Mouse (Mus musculus) retina, postnatal 7 days (tissue): ENCODE measurements at regions not wholly inside any gene's neighbourhood (a gene's known extent, or its start where the extent isn't known, plus 50 kb on each side); places are given as distances from the start of the nearest gene placed in this dataset.

Source experiments
- DNase-seq: peaks from one replicate; pipeline ENCODE4 v3.0.0-alpha.2; 2012; ENCODE audit warnings: low read depth, low spot score

DNA sequence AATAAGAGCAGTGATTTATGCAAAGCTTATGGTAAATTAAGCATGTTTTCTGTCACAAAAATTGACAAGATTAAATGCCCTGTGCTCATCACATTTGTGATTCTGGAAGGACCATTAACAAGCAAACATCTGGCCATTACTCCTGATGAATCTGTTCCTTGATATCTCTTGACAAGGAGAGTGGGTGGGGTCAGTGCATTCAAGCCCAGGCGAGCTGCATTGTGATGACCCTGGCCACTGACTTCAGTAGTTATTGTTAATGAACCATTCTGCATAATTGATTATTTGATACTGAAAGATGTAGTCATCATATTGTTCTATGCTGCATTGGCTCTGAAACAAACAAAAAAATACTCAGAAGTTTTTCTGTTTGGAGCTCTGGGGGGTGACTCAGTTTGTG is 115.4 kb upstream of the Prmt6 start:
- no peak for DNase-seq

DNA sequence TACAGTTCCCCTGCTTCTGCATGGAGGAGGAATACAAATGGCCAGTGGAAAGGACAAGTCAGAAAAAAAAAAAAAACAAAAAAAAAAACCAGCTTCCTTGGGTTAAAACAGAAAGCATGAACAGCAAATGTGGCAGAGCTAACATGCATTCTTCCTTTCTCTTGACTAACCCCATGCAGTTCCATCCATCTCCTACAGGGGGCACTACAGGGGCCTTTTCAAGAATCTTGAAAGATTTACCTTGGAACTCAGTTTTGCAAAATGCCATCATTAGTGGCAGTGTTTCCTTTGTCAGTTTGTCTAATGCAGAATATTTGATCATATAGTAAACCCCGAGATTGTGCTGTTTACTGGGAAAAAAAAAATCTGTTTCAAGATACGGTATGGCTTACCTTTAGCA is 111.1 kb upstream of the Prmt6 start:
- DNase-seq: no peak

DNA sequence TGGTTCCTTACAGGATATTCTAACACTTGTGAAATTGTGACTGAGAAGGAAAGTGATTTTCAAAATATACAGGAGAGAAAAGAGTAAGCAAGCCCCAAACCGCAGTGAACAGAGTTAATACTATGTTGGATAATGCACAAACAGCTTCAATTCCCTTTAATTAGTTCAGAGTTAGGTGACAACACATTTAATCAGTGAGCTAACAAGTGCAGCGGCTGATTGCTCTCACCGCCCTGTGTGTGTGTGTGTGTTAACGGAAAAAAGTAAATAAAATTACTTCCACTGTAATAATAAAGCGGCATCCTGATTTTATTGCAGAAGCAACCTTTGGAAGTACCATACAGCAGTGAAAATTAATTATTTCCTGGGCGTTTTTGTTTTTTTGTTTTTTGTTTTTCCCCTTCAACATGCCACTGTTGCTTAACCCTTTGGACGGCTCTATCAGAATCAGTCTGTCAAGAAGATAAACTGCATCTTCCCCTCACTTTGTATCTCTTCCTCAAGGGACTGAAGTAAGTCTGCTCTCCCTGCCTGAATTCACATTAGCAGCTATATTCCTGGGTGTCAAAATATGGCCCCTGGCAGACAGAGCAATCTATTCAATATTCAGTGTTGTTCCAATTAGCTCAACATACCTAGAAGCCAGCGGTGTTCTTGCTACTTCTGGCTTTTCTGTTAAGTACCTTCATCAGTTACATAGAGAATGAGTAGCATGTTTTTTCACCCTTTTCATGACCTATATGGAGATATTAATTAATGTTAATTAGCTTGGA is 106.2 kb upstream of the Prmt6 start:
- no peak for DNase-seq

DNA sequence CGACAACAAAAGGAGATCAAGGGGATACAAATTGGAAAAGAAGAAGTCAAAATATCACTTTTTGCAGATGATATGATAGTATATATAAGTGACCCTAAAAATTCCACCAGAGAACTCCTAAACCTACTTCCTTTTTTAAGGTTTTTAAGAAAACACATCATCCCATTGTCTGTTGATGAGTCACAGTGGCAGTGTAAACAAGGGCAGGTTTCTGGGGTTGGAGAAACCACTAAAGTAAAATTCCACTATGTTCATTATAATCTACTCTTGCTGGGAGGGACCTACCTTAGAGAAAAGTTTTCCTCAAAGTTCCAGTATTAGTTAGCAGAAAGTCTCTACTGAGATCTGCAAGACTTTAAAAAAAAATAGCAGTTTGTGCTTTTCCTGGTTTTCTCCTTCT is 102.9 kb upstream of the Prmt6 start:
- DNase-seq: no peak

DNA sequence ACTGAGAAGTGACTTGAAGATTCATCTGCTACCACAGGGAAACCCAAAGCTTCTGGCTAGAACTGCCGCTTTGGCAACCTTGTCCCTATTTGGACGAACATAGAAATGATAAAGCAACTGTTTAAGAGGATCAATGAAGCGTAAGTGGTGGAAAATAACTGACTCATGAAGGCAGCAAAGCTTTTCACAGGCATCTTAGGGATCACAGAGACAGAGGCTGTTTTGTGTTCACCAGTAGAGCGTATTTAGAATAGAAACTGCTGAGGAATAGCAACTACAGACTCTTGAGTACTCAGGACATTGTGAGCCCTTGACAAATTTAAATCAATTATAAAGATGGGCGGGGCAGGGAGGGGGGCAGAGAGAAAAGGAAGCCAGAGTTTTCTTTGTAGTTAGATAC is 99.3 kb upstream of the Prmt6 start:
- DNase-seq: no peak

DNA sequence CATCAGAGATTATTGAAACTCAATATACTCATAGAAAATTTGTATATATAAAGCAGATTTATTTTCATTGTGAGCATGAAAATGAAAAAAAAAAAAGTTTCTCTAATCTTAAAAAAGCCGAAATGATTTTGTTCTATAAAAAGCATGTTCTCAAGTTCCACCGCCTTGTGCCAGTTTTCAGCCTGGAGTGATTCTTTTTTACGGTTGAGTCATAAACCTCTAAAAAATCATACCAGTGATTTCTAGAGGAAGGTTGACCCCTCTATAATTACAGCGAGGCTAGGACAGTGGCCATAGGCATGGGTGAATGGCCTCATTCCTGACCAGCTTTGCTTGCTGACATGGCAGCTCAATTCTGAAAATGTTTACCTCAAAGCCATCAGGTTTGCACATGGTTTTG is 98.6 kb upstream of the Prmt6 start:
- no peak for DNase-seq

DNA sequence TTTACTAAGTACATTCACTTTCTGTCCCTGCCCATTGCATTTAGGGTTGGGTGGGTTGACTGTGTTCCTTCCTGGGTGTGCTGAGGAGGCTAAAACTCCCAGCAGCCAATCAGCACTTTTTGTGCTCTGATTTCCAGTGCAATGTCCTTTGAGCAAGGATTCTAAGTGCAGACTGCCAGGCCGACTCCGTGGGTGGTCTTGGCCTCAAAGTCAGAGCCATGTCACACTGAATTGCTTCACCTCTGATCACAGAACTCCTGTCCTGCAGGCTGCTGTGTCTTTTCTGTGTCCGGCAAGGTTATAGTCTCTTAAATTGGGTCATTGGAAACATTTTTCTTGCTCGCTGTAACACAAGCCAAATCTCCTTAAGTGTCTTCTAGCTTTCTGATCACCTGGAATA is 94.0 kb upstream of the Prmt6 start:
- DNase-seq: no peak

DNA sequence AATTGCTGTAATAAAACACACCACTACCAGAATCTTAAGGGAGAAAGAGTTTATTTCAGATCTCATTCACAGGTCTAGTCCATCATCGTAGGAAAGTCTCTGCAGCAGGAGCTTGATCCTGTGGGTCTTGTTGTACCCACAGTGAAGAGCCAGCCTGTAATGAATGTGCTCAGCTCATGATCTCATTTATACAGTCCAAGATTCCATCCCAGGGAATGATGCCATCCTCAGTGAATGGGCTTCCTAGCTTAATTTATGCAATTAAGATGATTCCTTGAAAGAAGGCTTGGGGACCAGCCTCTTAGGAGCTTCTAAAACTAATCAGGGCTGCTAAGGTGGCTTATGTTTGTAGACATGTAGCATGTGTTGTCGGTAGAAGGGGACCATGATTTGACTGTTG is 89.3 kb upstream of the Prmt6 start:
- DNase-seq: no peak

DNA sequence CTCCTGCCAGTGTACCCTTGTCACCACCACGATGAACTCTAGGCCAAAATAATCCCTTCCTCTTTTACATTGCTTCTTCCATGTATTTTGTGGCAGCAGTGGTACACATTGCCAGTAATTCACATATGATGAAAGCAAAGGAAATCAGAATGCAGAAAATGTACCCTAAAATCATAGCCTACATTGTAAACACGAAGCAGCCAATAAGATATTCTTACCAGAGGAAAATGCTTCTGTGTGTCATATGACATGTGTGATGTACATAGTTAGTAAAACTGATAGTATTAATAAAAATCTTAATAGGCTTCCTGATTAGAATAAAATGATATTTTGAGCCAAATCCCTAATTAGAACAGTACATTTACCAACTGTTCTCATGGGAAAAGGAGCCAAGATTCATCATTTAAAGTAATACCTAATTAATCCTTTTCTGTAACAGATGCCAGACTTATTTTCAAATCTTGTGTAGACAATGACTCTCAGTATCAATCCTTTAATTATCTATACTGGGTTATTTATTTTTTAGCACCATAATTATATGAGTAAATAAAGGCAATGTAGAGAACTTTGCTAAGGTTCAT is 88.3 kb upstream of the Prmt6 start:
- DNase-seq: no peak

DNA sequence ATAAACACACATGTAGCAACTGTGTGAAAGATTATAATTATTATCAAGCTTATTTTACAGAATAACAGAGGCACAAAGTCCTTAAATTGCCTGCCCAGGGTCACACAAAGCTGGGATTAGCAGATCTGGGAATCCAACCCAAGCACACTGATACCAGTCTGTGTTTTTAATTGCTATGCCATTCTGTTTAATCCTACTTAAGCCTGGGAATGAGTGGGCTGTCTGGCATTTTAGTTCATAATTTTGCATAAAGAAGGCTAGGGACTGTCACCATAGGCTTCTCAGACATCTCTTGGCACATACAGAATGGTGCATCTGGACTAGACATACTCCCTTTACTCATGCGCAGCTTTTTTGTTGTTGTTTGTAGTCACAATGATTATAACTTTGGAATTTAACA is 78.4 kb upstream of the Prmt6 start:
- DNase-seq: peak; percentile 13

DNA sequence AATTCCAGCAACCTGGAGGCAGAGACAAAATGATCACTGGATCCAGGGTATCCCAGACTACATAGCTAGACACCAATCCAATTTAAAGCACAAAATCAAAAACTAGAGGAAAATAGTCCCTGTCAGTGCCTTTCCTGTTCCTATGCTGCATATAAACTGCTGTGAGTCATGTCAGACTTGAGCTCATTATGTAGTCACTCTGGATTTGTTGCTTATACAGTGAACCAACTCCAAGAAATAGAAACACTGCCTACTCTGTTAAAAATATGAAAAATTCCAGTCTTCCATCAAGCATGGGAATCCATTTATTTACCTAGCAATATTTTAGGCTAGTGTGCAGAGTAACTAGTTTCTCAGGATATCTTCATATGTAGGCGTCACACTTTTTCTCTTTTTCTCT is 59.5 kb upstream of the Prmt6 start:
- DNase-seq: no peak

DNA sequence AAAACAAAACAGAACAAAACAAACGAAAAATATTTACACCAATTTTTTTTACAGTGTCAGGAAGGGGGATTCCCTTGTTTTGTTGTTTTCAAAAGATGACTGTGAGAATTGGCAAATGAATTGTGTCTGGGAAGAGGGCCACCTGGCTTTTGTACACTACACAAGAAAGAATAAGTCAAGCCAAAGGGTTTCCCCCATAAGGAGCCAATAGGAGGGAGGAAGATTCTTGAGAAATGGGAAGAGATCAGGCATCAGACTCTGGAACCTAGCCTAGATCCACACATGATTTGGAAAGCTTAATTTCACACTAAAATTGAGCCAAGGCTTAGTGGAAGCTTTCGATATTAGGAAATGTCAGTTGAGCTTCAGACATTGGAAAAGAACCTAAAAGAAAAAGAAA is 52.4 kb upstream of the Prmt6 start:
- DNase-seq: no peak
